Mouse (Mus musculus) adrenal gland, postnatal 25 days (tissue): ENCODE data around the gene Socs5. TPM values are rescaled to one million over a fixed set of nuclear protein-coding genes. Genes with fewer than 3 reads are reported as not detected.
A peak's percentile ranks its signal among the peaks of the same experiment; 100 is the strongest.

ENCODE experiments used
- DNase-seq: peaks from one replicate; pipeline ENCODE4 v3.0.0; 2021; ENCODE audit warnings: mixed read lengths
- total RNA-seq: library from RNA; stranded (reverse); gene quantifications from 2 replicates; pipeline ENCODE4 v1.2.3, GENCODE M21; 2021

The Socs5 gene
- total RNA-seq, 1 experiment from 2014 or later, result 83.4 TPM

- no peak for DNase-seq
These were observed 1.2 kb downstream of the Socs5 start for GRCm38 (mm10) chr17:87108507-87109292.

- no peak for DNase-seq
These were observed 2.0 kb downstream of the Socs5 start for GRCm38 (mm10) chr17:87109504-87109903.

- DNase-seq, result no peak
These were observed 5.5 kb downstream of the Socs5 start for GRCm38 (mm10) chr17:87112852-87113592.

GRCm38 (mm10) chr17:87115615-87116014, 8.1 kb downstream of the Socs5 start:
- no peak for DNase-seq

- DNase-seq, result no peak
These were observed 11.6 kb downstream of the Socs5 start for GRCm38 (mm10) chr17:87118966-87119526.

- peak; percentile 37 for DNase-seq
These were observed 17.9 kb downstream of the Socs5 start for GRCm38 (mm10) chr17:87125344-87125743.

- no peak for DNase-seq
These were observed 24.8 kb downstream of the Socs5 start for GRCm38 (mm10) chr17:87132258-87132657.

GRCm38 (mm10) chr17:87133823-87134222, 26.3 kb downstream of the Socs5 start:
- peak; percentile 24 for DNase-seq

GRCm38 (mm10) chr17:87134631-87135030, 27.2 kb downstream of the Socs5 start:
- DNase-seq, result no peak

GRCm38 (mm10) chr17:87135741-87136140, 28.3 kb downstream of the Socs5 start:
- no peak for DNase-seq

GRCm38 (mm10) chr17:87141188-87141935, 33.9 kb downstream of the Socs5 start:
- DNase-seq, result no peak

GRCm38 (mm10) chr17:87142271-87142670, 34.8 kb downstream of the Socs5 start:
- peak; percentile 55 for DNase-seq

GRCm38 (mm10) chr17:87143186-87143585, 35.7 kb downstream of the Socs5 start:
- no peak for DNase-seq

- DNase-seq, result no peak
These were observed 39.0 kb downstream of the Socs5 start for GRCm38 (mm10) chr17:87146415-87147021.

GRCm38 (mm10) chr17:87149762-87150161, 42.3 kb downstream of the Socs5 start:
- DNase-seq, result no peak

GRCm38 (mm10) chr17:87152984-87153383, 45.5 kb downstream of the Socs5 start:
- DNase-seq, result no peak

- no peak for DNase-seq
These were observed 48.2 kb downstream of the Socs5 start for GRCm38 (mm10) chr17:87155664-87156063.

GRCm38 (mm10) chr17:87157739-87158138, 50.3 kb downstream of the Socs5 start:
- peak; percentile 31 for DNase-seq

GRCm38 (mm10) chr17:87158597-87158996, 51.1 kb downstream of the Socs5 start:
- DNase-seq, result no peak

- DNase-seq, result no peak
These were observed 52.8 kb downstream of the Socs5 start for GRCm38 (mm10) chr17:87160270-87160669.

- DNase-seq, result no peak
These were observed 56.9 kb downstream of the Socs5 start for GRCm38 (mm10) chr17:87164312-87164922.

GRCm38 (mm10) chr17:87167407-87167806, 59.9 kb downstream of the Socs5 start:
- DNase-seq, result no peak
